Mouse (Mus musculus): ENCODE data around the gene Adarb1. TPM values are rescaled to one million over a fixed set of nuclear protein-coding genes. Genes with fewer than 3 reads are reported as not detected.

The Adarb1 gene
- polyA plus RNA-seq, 1 experiment from 2014 or later, result 10.9 TPM

DNA sequence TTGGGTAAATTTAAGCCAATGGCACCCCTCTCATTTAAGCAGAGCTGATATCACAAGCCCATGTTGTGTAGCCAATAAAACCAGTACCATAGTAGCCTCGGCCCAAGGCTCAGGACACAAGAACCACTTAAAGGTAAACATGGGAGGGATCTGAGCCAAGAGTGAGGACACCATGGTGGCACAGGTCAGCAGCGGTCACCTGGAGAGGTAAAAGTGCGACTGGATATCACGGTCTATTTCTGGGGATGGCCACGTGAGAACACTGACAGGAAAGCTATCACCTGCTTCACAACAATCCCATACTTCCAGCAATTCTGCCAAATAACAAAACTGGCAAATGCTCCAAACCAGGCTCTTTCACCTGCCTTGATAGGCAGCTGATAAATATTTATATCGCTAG, 17.0 kb downstream of the Adarb1 start:
- no peaks in the 10 kb centered on the region for H3K9me3 ChIP-seq
- 93% methylated on average over 6 of the region's 6 CpGs for WGBS
- H3K4me1 ChIP-seq (replicated peaks), result no peaks in the 10 kb centered on the region
- no peak overlapping the region for H3K4me3 ChIP-seq (replicated peaks)
- H3K27me3 ChIP-seq, result no peaks in the 10 kb centered on the region
- no peaks in the 10 kb centered on the region for H3K36me3 ChIP-seq
- no peak overlapping the region for H3K4me2 ChIP-seq (replicated peaks)
- H3K27ac ChIP-seq, result no peak overlapping the region
- H3K9ac ChIP-seq (replicated peaks), result no peak overlapping the region
- no peak for ATAC-seq

DNA sequence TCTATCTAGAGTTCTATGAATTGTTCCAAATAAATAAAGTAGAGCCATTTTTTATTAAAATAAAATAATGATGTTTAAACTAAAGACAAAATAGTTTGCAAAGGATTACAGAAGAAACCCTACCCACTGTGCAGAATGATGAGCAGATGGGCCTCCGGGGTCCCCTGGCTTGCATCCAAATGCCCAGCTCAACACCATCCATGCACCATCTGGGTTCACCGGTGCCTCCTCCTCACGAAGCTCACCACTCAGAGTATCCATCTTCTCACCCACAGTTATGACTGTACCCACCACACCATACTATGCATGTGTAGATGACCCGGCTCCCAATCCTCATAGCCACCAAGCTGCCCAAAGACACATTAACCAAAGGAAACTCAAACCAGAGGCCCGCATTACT, 18.1 kb downstream of the Adarb1 start:
- 85% methylated on average over 5 of the region's 5 CpGs for WGBS
- H3K4me3 ChIP-seq (replicated peaks), result no peak overlapping the region
- no peak for ATAC-seq

DNA sequence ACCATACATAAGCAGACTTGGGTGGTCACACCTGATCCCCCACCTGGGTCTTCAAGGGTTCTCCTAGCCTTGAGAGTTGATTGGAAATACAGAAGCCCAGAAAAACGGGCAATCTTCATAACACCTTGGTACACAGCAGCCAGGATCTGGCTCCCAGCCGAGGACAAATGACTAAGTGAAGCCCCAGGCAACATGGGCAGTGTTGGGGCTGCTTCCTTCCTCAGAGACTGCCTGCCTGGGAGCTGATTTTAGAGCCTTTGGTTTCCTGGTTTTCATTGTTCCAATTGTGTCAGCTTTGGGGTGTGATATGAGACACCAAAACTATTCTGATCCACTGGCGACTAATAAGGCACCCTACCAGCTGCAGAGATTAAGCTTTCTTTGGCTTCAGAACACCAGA, 20.0 kb downstream of the Adarb1 start:
- no peaks in the 10 kb centered on the region for H3K4me1 ChIP-seq (replicated peaks)

More for the DNA sequence above, 18.1 kb downstream of the Adarb1 start:
- no peaks in the 10 kb centered on the region for H3K4me1 ChIP-seq (replicated peaks)
- no peak overlapping the region for H3K4me2 ChIP-seq (replicated peaks)
- no peak overlapping the region for H3K27ac ChIP-seq
- no peak overlapping the region for H3K9ac ChIP-seq (replicated peaks)
- H3K27me3 ChIP-seq, result no peaks in the 10 kb centered on the region
- no peaks in the 10 kb centered on the region for H3K9me3 ChIP-seq
- no peaks in the 10 kb centered on the region for H3K36me3 ChIP-seq

DNA sequence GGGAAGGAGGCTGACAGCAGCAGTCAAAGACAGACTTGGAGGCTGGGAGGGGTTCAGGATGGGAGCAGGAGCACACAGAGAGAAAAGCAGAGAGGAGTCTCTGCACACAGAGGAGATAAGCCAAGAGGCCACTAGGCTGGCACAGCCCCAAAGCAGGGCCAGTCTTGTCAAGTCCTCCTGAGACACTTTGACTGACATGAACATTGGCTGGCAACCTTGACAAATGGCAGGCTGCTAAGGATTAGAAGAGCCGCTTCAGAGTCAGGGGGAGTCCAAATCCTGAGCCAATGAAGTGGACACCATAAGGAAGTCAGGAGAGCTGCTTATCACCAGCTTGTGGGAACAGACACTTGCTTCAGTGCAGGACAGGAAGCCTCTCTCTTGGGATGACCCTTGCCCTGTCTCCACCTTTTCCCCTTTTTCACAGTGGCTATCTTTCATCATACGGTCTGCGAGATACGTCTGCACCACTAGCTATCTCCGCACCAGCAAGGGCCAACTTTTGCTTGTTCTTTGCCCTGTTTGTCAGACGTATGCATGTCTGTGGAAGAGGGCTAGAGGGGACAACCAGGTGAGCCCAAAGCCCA, 20.9 kb downstream of the Adarb1 start:
- Histone ChIP-seq H3K9me3 (no peaks in the 10 kb centered on the region), H3K4me2 (replicated peaks) (no peak overlapping the region), H3K36me3 (no peaks in the 10 kb centered on the region), H3K4me1 (replicated peaks) (no peaks in the 10 kb centered on the region), H3K4me3 (replicated peaks) (no peak overlapping the region), H3K9ac (replicated peaks) (no peak overlapping the region), H3K27me3 (no peaks in the 10 kb centered on the region), H3K27ac (no peak overlapping the region)
- WGBS, result 91% methylated on average over 6 of the region's 6 CpGs
- ATAC-seq, result no peak

More for the DNA sequence above, 20.0 kb downstream of the Adarb1 start:
- no peak for ATAC-seq
- H3K4me3 ChIP-seq (replicated peaks), result no peak overlapping the region
- 76% methylated on average over 3 of the region's 3 CpGs for WGBS
- no peaks in the 10 kb centered on the region for H3K36me3 ChIP-seq
- no peak overlapping the region for H3K27ac ChIP-seq
- no peak overlapping the region for H3K9ac ChIP-seq (replicated peaks)
- H3K4me2 ChIP-seq (replicated peaks), result no peak overlapping the region
- no peaks in the 10 kb centered on the region for H3K27me3 ChIP-seq
- no peaks in the 10 kb centered on the region for H3K9me3 ChIP-seq

DNA sequence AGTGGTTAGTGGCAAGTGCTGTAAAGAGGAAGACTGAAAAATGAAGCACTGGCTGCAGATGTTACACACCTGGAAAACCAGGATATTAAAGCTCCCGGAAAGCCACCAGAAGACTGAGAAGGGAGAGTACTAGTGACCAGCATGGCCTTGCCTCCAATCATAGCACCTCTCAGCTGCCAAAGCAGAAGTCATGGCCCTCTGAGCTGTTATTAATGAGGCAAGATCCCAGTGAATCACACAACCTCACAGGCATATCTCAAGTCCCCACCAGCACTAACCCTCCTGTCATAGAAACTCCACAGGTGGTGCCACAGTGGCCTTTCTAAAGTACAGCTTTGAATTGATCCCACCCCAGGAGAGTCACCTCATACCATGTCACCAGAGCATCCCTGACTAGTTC, 22.1 kb downstream of the Adarb1 start:
- Histone ChIP-seq H3K4me1 (replicated peaks) (no peaks in the 10 kb centered on the region), H3K4me2 (replicated peaks) (no peak overlapping the region), H3K27ac (no peak overlapping the region), H3K9me3 (no peaks in the 10 kb centered on the region), H3K4me3 (replicated peaks) (no peak overlapping the region), H3K9ac (replicated peaks) (no peak overlapping the region), H3K36me3 (no peaks in the 10 kb centered on the region), H3K27me3 (no peaks in the 10 kb centered on the region)
- WGBS, result 95% methylated on average over 1 of the region's 1 CpGs
- no peak for ATAC-seq

DNA sequence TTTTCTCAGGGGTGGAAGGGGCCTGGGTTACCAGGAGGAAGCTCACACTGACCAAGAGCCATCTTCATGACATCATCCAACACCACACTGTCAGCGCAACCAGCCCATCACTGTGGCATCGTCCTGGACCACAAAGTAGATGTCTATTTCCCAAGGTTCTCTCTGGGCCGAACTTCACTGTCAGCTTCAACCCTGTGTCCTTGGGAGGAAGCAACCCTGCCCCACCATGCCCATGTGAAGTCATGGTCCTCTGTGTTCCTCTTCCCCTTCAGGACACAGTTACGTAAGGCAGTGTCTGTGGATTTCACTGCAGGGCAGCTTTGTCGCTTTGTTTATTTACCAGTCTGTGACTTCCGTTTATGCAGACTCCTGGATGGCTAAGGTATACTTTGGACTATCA, 27.0 kb downstream of the Adarb1 start:
- Histone ChIP-seq H3K9me3 (no peaks in the 10 kb centered on the region), H3K4me2 (replicated peaks) (no peak overlapping the region), H3K4me3 (replicated peaks) (no peak overlapping the region), H3K9ac (replicated peaks) (no peak overlapping the region), H3K36me3 (no peaks in the 10 kb centered on the region), H3K27ac (no peak overlapping the region), H3K27me3 (no peaks in the 10 kb centered on the region), H3K4me1 (replicated peaks) (peaks cover 6% of the 10 kb centered on the region; the same call in 1 of the 2 replicates)
- ATAC-seq, result no peak
- 95% methylated on average over 6 of the region's 6 CpGs for whole genome bisulfite sequencing

DNA sequence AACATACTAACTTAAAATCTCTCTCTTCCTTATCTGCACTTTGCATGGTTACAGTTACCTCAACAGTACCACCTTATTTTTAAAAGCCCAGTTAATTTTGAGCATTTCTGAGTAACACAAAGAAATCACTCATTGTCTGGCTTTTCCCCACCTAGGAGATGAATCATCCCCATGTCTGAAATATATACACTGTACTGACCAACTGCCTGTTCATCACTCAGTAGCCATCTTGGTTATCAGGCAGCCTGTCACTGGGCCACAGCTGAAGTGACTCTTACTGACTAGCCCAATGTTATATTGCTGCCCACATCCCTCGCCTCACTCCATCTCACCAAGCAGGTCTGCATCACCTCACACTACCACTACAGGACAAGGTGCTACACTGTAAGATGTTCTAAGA, 30.5 kb downstream of the Adarb1 start:
- Histone ChIP-seq H3K27me3 (no peaks in the 10 kb centered on the region), H3K4me1 (replicated peaks) (peaks cover 10% of the 10 kb centered on the region; the same call in 1 of the 2 replicates), H3K4me3 (replicated peaks) (no peak overlapping the region), H3K36me3 (no peaks in the 10 kb centered on the region), H3K9me3 (no peaks in the 10 kb centered on the region), H3K9ac (replicated peaks) (no peak overlapping the region), H3K4me2 (replicated peaks) (no peak overlapping the region), H3K27ac (no peak overlapping the region)
- WGBS, result 90% methylated on average over 1 of the region's 1 CpGs
- no peak for ATAC-seq

DNA sequence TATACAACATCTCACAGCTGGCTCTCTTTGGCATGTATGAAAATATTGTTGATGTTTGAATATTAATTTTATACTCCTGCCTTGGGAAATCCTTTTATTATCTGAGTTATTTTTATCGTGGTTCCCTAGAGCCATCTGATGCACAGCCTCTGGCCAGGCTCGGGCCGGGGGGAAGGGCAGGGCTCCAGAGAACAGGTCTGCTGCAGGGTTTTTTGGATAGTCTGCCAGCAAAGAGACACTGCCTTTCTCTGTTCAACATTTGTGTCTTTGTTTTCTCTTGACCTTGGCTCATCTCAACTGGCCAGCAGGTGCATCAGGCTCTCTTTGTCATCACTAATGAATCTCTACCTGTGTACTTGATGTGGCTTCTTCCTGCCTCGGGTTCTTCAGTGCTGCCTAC, 32.3 kb downstream of the Adarb1 start:
- 84% methylated on average over 4 of the region's 4 CpGs for WGBS
- ATAC-seq, result no peak
- H3K36me3 ChIP-seq, result no peaks in the 10 kb centered on the region

DNA sequence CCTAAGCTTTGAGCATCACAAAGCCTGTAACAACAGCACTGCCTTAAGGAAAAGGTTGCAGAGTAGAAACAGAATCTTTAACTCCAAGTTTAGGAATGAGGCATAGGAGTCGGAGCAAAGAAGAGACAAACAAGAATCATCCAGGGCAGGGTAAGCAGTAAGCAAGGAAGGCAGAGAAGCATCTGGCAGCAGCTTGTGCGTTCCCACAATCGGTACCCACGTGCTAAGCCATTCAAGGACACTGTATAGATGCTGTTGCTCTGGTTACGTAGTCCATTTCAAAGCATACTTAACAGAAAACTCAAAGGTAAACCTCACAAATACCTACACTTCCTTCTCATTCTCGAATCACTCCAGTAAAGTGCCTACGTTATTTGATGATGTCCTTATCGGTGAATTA, 35.0 kb downstream of the Adarb1 start:
- H3K9me3 ChIP-seq, result no peaks in the 10 kb centered on the region
- no peak overlapping the region for H3K4me3 ChIP-seq (replicated peaks)
- H3K27me3 ChIP-seq, result no peaks in the 10 kb centered on the region
- 72% methylated on average over 8 of the region's 8 CpGs for WGBS
- H3K36me3 ChIP-seq, result no peaks in the 10 kb centered on the region
- no peak for ATAC-seq
- no peak overlapping the region for H3K27ac ChIP-seq
- H3K9ac ChIP-seq (replicated peaks), result no peak overlapping the region
- H3K4me1 ChIP-seq (replicated peaks), result peaks cover 10% of the 10 kb centered on the region; the same call in 1 of the 2 replicates
- no peak overlapping the region for H3K4me2 ChIP-seq (replicated peaks)

More for the DNA sequence above, 32.3 kb downstream of the Adarb1 start:
- no peaks in the 10 kb centered on the region for H3K9me3 ChIP-seq
- H3K9ac ChIP-seq (replicated peaks), result no peak overlapping the region
- no peaks in the 10 kb centered on the region for H3K27me3 ChIP-seq
- H3K4me3 ChIP-seq (replicated peaks), result no peak overlapping the region
- no peak overlapping the region for H3K4me2 ChIP-seq (replicated peaks)
- H3K4me1 ChIP-seq (replicated peaks), result peaks cover 10% of the 10 kb centered on the region; the same call in 1 of the 2 replicates
- no peak overlapping the region for H3K27ac ChIP-seq

DNA sequence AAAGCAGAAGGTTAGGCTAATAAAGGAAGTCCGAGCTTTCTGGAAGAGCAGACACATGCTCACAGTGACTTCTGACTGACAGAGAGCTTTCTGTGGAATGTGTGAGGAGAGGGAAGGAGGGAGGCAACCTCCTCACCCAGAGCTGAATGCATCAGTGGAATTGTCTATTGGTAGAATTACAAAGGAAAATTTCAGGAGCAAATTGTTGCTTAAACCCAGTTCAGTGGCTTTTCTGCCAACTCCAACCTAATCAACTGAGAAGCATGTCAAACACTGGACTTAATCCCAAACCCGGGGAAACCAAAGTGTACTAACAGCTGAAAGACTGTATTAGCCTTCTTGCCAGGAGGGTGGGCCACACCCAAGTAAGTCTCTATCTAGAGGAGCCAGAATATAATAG, 36.9 kb downstream of the Adarb1 start:
- no peak for ATAC-seq
- Histone ChIP-seq H3K4me1 (replicated peaks) (0 out of 2 replicates have a peak, but pooled peaks cover 4% of the 10 kb centered on the region), H3K27me3 (no peaks in the 10 kb centered on the region), H3K4me2 (replicated peaks) (no peak overlapping the region), H3K4me3 (replicated peaks) (no peak overlapping the region), H3K9ac (replicated peaks) (no peak overlapping the region), H3K9me3 (no peaks in the 10 kb centered on the region), H3K27ac (no peak overlapping the region), H3K36me3 (no peaks in the 10 kb centered on the region)
- 38% methylated on average over 2 of the region's 2 CpGs for WGBS

DNA sequence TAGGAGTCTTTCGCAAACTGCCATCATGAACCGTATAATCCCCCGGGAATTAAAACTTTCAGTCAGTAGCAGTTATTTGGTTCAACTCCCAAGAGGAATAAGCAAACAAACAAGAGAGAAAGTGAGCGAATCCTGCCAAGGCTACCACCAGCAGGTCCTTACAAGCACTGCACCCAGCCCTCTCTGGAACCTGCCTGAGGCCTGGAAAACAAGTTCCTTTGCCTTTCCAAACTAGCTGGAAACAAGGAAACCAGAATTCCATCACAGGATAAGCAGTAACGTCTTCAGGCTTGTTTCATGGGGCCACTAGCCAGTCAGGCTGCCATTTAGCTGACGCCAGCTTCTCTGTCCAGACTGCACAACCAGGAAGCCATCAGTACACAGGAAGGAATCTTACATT, 37.4 kb downstream of the Adarb1 start:
- Histone ChIP-seq H3K4me2 (replicated peaks) (no peak overlapping the region), H3K4me1 (replicated peaks) (0 out of 2 replicates have a peak, but pooled peaks cover 4% of the 10 kb centered on the region), H3K4me3 (replicated peaks) (no peak overlapping the region), H3K9ac (replicated peaks) (no peak overlapping the region), H3K27me3 (no peaks in the 10 kb centered on the region), H3K27ac (no peak overlapping the region), H3K9me3 (no peaks in the 10 kb centered on the region), H3K36me3 (no peaks in the 10 kb centered on the region)
- 76% methylated on average over 6 of the region's 6 CpGs for WGBS
- ATAC-seq, result no peak

DNA sequence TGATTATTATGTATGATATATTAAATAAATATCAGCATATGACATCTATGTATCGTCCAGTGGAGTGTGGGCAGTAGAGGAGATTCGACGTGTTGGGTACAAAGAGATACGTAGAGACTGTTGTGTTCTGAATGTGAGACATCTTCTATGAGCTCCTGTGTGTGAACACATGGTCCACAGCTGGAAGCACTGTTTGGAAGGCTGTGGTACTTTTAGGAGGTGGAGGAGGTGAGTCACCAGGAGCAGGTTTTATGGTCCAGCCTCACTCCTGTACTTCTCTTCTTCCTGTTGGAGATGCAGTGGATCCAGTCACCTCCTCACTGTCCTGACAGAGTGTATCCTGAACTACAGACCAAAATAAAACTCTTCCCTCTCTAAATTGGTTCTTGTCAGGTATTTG, 38.9 kb downstream of the Adarb1 start:
- Histone ChIP-seq H3K4me3 (replicated peaks) (no peak overlapping the region), H3K9ac (replicated peaks) (no peak overlapping the region), H3K9me3 (no peaks in the 10 kb centered on the region), H3K4me1 (replicated peaks) (0 out of 2 replicates have a peak, but pooled peaks cover 4% of the 10 kb centered on the region), H3K27ac (no peak overlapping the region), H3K4me2 (replicated peaks) (no peak overlapping the region), H3K36me3 (no peaks in the 10 kb centered on the region), H3K27me3 (no peaks in the 10 kb centered on the region)
- ATAC-seq, result no peak
- 97% methylated on average over 4 of the region's 4 CpGs for WGBS

DNA sequence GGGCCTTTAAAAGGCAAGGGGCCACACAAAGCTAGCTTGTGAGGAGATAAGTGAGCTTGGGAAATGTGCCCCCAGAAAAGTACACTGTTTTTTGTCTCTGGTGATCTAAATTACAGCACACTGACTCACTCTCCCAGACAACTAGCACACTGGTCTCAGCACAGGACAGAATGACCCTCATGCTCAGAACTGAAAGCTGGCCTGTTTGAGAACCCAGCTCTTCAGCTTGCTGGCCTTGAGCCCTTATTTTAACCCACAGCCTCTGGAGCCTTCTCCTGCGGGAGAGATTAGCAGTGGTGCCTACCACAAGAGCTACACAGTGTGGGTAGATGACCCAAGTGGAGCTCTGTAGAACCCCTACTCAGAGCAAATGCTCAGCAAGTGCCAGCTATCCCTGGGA, 42.0 kb downstream of the Adarb1 start:
- 95% methylated on average over 1 of the region's 1 CpGs for WGBS
- no peaks in the 10 kb centered on the region for H3K36me3 ChIP-seq

More for the DNA sequence above, 42.0 kb downstream of the Adarb1 start:
- H3K27ac ChIP-seq, result no peak overlapping the region
- no peaks in the 10 kb centered on the region for H3K9me3 ChIP-seq
- H3K9ac ChIP-seq (replicated peaks), result no peak overlapping the region
- no peak overlapping the region for H3K4me3 ChIP-seq (replicated peaks)
- no peak overlapping the region for H3K4me2 ChIP-seq (replicated peaks)
- 0 out of 2 replicates have a peak, but pooled peaks cover 2% of the 10 kb centered on the region for H3K4me1 ChIP-seq (replicated peaks)
- ATAC-seq, result no peak
- no peaks in the 10 kb centered on the region for H3K27me3 ChIP-seq

Data from midbrain, embryonic 13.5 days (tissue).